Mouse (Mus musculus) CH12.LX (cell line): ENCODE measurements at regions not wholly inside any gene's neighbourhood (a gene's known extent, or its start where the extent isn't known, plus 50 kb on each side); places are given as distances from the start of the nearest gene placed in this dataset.

ENCODE experiments used
- CTCF ChIP-seq, 2 experiments: IDR thresholded peaks in 1 of 2; conservative IDR thresholded peaks in 1 of 2; 2 replicates each; pipeline ENCODE4 v1.5.1; 2011 to 2012; ENCODE audit warnings: low read depth in 2 of 2, low read length in 2 of 2, improper control_type of control experiment in 1 of 2, inconsistent platforms in 1 of 2, mild to moderate bottlenecking in 1 of 2, moderate library complexity in 1 of 2
- E2F4 ChIP-seq: IDR thresholded peaks from 2 replicates; pipeline ENCODE4 v1.6.1; 2011; ENCODE audit warnings: low read depth, low read length, improper control_type of control experiment; ENCODE audit not compliant: insufficient replicate concordance
- ELF1 ChIP-seq: IDR thresholded peaks from 2 replicates; pipeline ENCODE4 v1.6.1; 2014; ENCODE audit warnings: low read depth, mild to moderate bottlenecking, inconsistent platforms, low read length, improper control_type of control experiment
- NELFE ChIP-seq: IDR thresholded peaks from 2 replicates; pipeline ENCODE4 v1.6.1; 2011; ENCODE audit warnings: low read depth, low read length, improper control_type of control experiment
- POLR2A ChIP-seq: IDR thresholded peaks from 2 replicates; pipeline ENCODE4 v1.6.1; 2011; ENCODE audit warnings: low read depth, mild to moderate bottlenecking, improper control_type of control experiment, low read length
- UBTF ChIP-seq: IDR thresholded peaks from 2 replicates; pipeline ENCODE4 v1.6.1; 2012; ENCODE audit warnings: low read depth, mild to moderate bottlenecking, inconsistent platforms, low read length, improper control_type of control experiment, moderate library complexity
- ZMIZ1 ChIP-seq: IDR thresholded peaks from 2 replicates; pipeline ENCODE4 v1.6.1; 2012; ENCODE audit warnings: low read depth, mild to moderate bottlenecking, inconsistent platforms, low read length, improper control_type of control experiment

DNA sequence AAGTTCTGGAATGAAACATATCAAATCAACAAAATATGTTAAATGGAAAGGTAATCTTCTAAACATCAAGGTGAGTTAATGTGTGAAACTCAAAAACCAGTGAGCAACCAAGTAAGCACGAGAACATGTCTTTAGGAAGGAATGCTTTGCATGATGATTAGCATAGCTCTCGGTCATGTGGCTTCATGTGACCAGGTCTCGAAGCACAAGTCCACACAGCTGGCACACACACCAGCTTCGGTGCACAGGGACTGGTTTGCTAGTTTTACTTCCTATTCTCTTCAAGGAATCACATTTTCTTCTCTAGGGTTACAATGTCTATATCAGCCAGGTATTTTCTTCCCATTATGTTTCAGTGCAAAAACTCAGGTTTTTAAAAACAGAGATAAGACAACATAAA lies 586.1 kb downstream of the Hdgfl1 start:
- TF ChIP-seq POLR2A = no peak
- TF ChIP-seq CTCF (conservative IDR thresholded peaks at IDR 0.05 in 1 of 2, IDR thresholded peaks at IDR 0.05 in 1 of 2; ENCODE audit: low read depth in 2 of 2, low read length in 2 of 2) = no peak
- no peak for TF ChIP-seq ELF1
- no peak for TF ChIP-seq UBTF
- TF ChIP-seq ZMIZ1 = no peak
- TF ChIP-seq E2F4 = no peak
- TF ChIP-seq NELFE = no peak
